Mouse (Mus musculus) myocyte (in vitro differentiated cells): ENCODE measurements around the gene Tspan31. TPM values are rescaled to one million over a fixed set of nuclear protein-coding genes. Genes with fewer than 3 reads are reported as not detected.

ENCODE experiments used
- H3K27me3 ChIP-seq: one replicate; pipeline ENCODE4 v1.6.1; 2011; ENCODE audit not compliant: control insufficient read depth, insufficient read depth, insufficient read length
- H3K36me3 ChIP-seq: one replicate; pipeline ENCODE4 v1.6.1; 2011; ENCODE audit not compliant: control insufficient read depth, insufficient read depth
- H3K4me2 ChIP-seq: one replicate; pipeline ENCODE4 v1.6.1; 2011; ENCODE audit warnings: low read depth, control low read depth
- H3K4me3 ChIP-seq: one replicate; pipeline ENCODE4 v1.5.1; 2011; ENCODE audit warnings: mild to moderate bottlenecking, control low read depth, moderate library complexity
- H3K79me2 ChIP-seq: one replicate; pipeline ENCODE4 v1.6.1; 2011; ENCODE audit not compliant: control insufficient read depth, insufficient read depth
- H3ac ChIP-seq: one replicate; pipeline ENCODE4 v1.6.1; 2011; ENCODE audit not compliant: control insufficient read depth, insufficient read length
- CEBPB ChIP-seq: IDR thresholded peaks from 2 replicates; pipeline ENCODE4 v1.6.1; 2011; ENCODE audit warnings: mild to moderate bottlenecking, moderate library complexity; ENCODE audit not compliant: poor library complexity, insufficient read depth, severe bottlenecking
- E2F4 ChIP-seq: IDR thresholded peaks from one replicate; pipeline ENCODE4 v1.6.1; 2011; ENCODE audit warnings: mild to moderate bottlenecking, control low read depth, moderate library complexity; ENCODE audit not compliant: insufficient read depth
- MAX ChIP-seq: IDR thresholded peaks from one replicate; pipeline ENCODE4 v1.6.1; 2011; ENCODE audit warnings: low read depth, mild to moderate bottlenecking, control low read depth
- MYOD1 ChIP-seq, 3 experiments: IDR thresholded peaks; one replicate each; pipeline ENCODE4 v1.6.1; 2011; ENCODE audit warnings: control low read depth in 2 of 3, low read depth in 2 of 3, mild to moderate bottlenecking in 2 of 3, moderate library complexity in 1 of 3; ENCODE audit not compliant: insufficient read length in 2 of 3, control insufficient read depth in 1 of 3
- MYOG ChIP-seq, 3 experiments: IDR thresholded peaks; one replicate each; pipeline ENCODE4 v1.6.1; 2011; ENCODE audit warnings: control low read depth in 2 of 3, low read depth in 2 of 3, mild to moderate bottlenecking in 2 of 3; ENCODE audit not compliant: insufficient read length in 2 of 3, control insufficient read depth in 1 of 3, insufficient read depth in 1 of 3
- POLR2A ChIP-seq: IDR thresholded peaks from one replicate; pipeline ENCODE4 v1.6.1; 2011; ENCODE audit warnings: low read depth, mild to moderate bottlenecking, control low read depth, moderate library complexity; ENCODE audit not compliant: insufficient read length
- POLR2AphosphoS2 ChIP-seq: IDR thresholded peaks from one replicate; pipeline ENCODE4 v1.6.1; 2011; ENCODE audit warnings: low read depth, control low read depth; ENCODE audit not compliant: insufficient read length
- REST ChIP-seq: IDR thresholded peaks from one replicate; pipeline ENCODE4 v1.6.1; 2011; ENCODE audit warnings: mild to moderate bottlenecking, control low read depth, moderate library complexity; ENCODE audit not compliant: insufficient read depth, insufficient read length
- SRF ChIP-seq: IDR thresholded peaks from one replicate; pipeline ENCODE4 v1.6.1; 2011; ENCODE audit warnings: low read depth; ENCODE audit not compliant: control insufficient read depth, insufficient read length
- TCF12 ChIP-seq: IDR thresholded peaks from one replicate; pipeline ENCODE4 v1.6.1; 2011; ENCODE audit warnings: mild to moderate bottlenecking, control low read depth; ENCODE audit not compliant: poor library complexity, insufficient read depth, severe bottlenecking
- TCF3 ChIP-seq: IDR thresholded peaks from one replicate; pipeline ENCODE4 v1.6.1; 2011; ENCODE audit warnings: low read depth, control low read depth; ENCODE audit not compliant: insufficient read length
- USF1 ChIP-seq: IDR thresholded peaks from one replicate; pipeline ENCODE4 v1.6.1; 2011; ENCODE audit warnings: low read depth, mild to moderate bottlenecking, control low read depth, moderate library complexity
- polyA plus RNA-seq: library from polyadenylated mRNA; unstranded; fragments of >200 nt; fragmentation: generic; extraction: Trizol; gene quantifications from one replicate; pipeline ENCODE4 v1.2.1, GENCODE M21; 2012; ENCODE audit warnings: missing spikeins

Gene Tspan31
- polyA plus RNA-seq, 1 experiment: 139 TPM

DNA sequence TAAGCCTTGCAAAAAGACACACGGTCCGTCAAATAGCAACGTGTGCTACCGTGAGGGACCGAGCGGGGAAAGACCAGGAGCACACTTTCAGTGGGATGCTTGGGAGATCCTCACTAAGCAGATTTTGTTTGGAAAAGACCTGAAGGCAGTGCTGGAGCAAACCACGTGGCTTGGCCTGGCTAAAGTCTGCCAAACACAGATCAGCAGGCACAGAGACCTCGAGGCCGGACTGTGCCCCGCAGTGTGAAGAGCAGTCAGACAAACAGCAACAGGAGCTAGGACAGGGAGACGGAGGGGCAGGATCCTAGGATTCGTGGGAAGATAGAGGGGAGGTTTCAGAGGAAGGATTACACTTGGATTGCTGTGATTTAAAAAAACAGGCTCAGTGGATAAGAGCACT lies 33.8 kb downstream of the Tspan31 start:
- H3K36me3 ChIP-seq: no peaks in the 10 kb centered on the region
- no peak overlapping the region for H3ac ChIP-seq
- no peak for TF ChIP-seq E2F4
- no peak for TF ChIP-seq REST
- no peak for TF ChIP-seq USF1
- no peak for TF ChIP-seq SRF
- no peak for TF ChIP-seq MAX
- TF ChIP-seq MYOD1 (IDR thresholded peaks at IDR 0.05; ENCODE audit: control insufficient read depth in 1 of 3, insufficient read length in 2 of 3, low read depth in 2 of 3): no peak
- no peak for TF ChIP-seq POLR2AphosphoS2
- no peak for TF ChIP-seq TCF3
- H3K4me3 ChIP-seq: no peak overlapping the region
- no peaks in the 10 kb centered on the region for H3K27me3 ChIP-seq
- no peak overlapping the region for H3K4me2 ChIP-seq
- no peaks in the 10 kb centered on the region for H3K79me2 ChIP-seq

- H3K4me2 ChIP-seq: no peak overlapping the region
Measured at GRCm38 (mm10) chr10:127033301-127033741, 36.7 kb downstream of the Tspan31 start.

GRCm38 (mm10) chr10:127030336-127031296 lies 39.4 kb downstream of the Tspan31 start, which contains the start of gene Tsfm:
Gene Tsfm, minus strand, starts transcription at chr10:127030840.
- H3ac ChIP-seq: peak within 1 kb of the TSS; percentile 54
- peak within 1 kb of the TSS; percentile 92 for H3K4me2 ChIP-seq
- H3K27me3 ChIP-seq: no peaks in the 10 kb centered on the region
- peak within 1 kb of the TSS; percentile 70 for H3K4me3 ChIP-seq
- no peaks in the 10 kb centered on the region for H3K79me2 ChIP-seq
- TF ChIP-seq MYOG (IDR thresholded peaks at IDR 0.05; ENCODE audit: control insufficient read depth in 1 of 3, insufficient read depth in 1 of 3, insufficient read length in 2 of 3, low read depth in 2 of 3): peak in 1 of 3 experiments; percentile 28
- TF ChIP-seq POLR2A: peak; percentile 88
- TF ChIP-seq TCF12: no peak
- peak; percentile 45 for TF ChIP-seq SRF
- TF ChIP-seq REST: no peak
- no peak for TF ChIP-seq USF1
- no peak for TF ChIP-seq TCF3
- TF ChIP-seq E2F4: peak; percentile 32
- TF ChIP-seq POLR2AphosphoS2: peak; percentile 86
- TF ChIP-seq CEBPB: no peak
- no peak for TF ChIP-seq MAX
- TF ChIP-seq MYOD1 (IDR thresholded peaks at IDR 0.05; ENCODE audit: control insufficient read depth in 1 of 3, insufficient read length in 2 of 3, low read depth in 2 of 3): peak in 1 of 3 experiments; percentile 2
- peaks cover 7% of the 10 kb centered on the region for H3K36me3 ChIP-seq

More at GRCm38 (mm10) chr10:127033301-127033741, 36.7 kb downstream of the Tspan31 start:
- TF ChIP-seq E2F4 (no peak), USF1 (no peak)
- Histone ChIP-seq H3K27me3 (no peaks in the 10 kb centered on the region), H3K36me3 (no peaks in the 10 kb centered on the region), H3K4me3 (no peak overlapping the region), H3K79me2 (no peaks in the 10 kb centered on the region), H3ac (no peak overlapping the region)

GRCm38 (mm10) chr10:127018422-127018821 lies 51.6 kb downstream of the Tspan31 start:
- no peaks in the 10 kb centered on the region for H3K36me3 ChIP-seq
- H3K4me3 ChIP-seq: no peak overlapping the region
- H3K79me2 ChIP-seq: no peaks in the 10 kb centered on the region
- H3ac ChIP-seq: no peak overlapping the region
- no peaks in the 10 kb centered on the region for H3K27me3 ChIP-seq
- H3K4me2 ChIP-seq: no peak overlapping the region
- no peak for TF ChIP-seq MYOD1 (IDR thresholded peaks at IDR 0.05; ENCODE audit: control insufficient read depth in 1 of 3, insufficient read length in 2 of 3, low read depth in 2 of 3)
- no peak for TF ChIP-seq TCF3
- no peak for TF ChIP-seq TCF12
- TF ChIP-seq USF1: no peak
- no peak for TF ChIP-seq CEBPB
- no peak for TF ChIP-seq POLR2AphosphoS2
- TF ChIP-seq SRF: no peak
- no peak for TF ChIP-seq E2F4
- TF ChIP-seq MAX: no peak
- TF ChIP-seq REST: no peak
- no peak for TF ChIP-seq POLR2A
- no peak for TF ChIP-seq MYOG (IDR thresholded peaks at IDR 0.05; ENCODE audit: control insufficient read depth in 1 of 3, insufficient read depth in 1 of 3, insufficient read length in 2 of 3, low read depth in 2 of 3)

Other genes starting within 250 kb of the Tspan31 start
- gene Atp23, start 168.9 kb downstream of the Tspan31 start, polyA plus RNA-seq: 6.3 TPM
- gene Ctdsp2, start 91.5 kb downstream of the Tspan31 start, polyA plus RNA-seq: 65.0 TPM
- 33.3 TPM for gene Avil, start 69.6 kb downstream of the Tspan31 start, polyA plus RNA-seq
- 53.7 TPM for gene Tsfm, start 39.4 kb downstream of the Tspan31 start, polyA plus RNA-seq
- gene Mettl1, start 28.9 kb downstream of the Tspan31 start, polyA plus RNA-seq: 17.2 TPM
- gene Eef1akmt3, start 28.8 kb downstream of the Tspan31 start, polyA plus RNA-seq: 0.11 TPM
- 0.56 TPM for gene Cyp27b1, start 22.0 kb downstream of the Tspan31 start, polyA plus RNA-seq
- 6.1 TPM for gene March9, start 10.1 kb downstream of the Tspan31 start, polyA plus RNA-seq
- 276 TPM for gene Cdk4, start 6.7 kb downstream of the Tspan31 start, polyA plus RNA-seq
- 1.2 TPM for gene Agap2, start 5.0 kb upstream of the Tspan31 start, polyA plus RNA-seq
- 67.2 TPM for gene Os9, start 50.9 kb upstream of the Tspan31 start, polyA plus RNA-seq
- gene B4galnt1, start 95.0 kb upstream of the Tspan31 start, polyA plus RNA-seq: 12.4 TPM
- gene Slc26a10, start 110.4 kb upstream of the Tspan31 start, polyA plus RNA-seq: 1.3 TPM
- 25.3 TPM for gene Arhgef25, start 119.8 kb upstream of the Tspan31 start, polyA plus RNA-seq
- gene Dtx3, start 125.5 kb upstream of the Tspan31 start, polyA plus RNA-seq: 42.4 TPM
- gene Pip4k2c, start 141.3 kb upstream of the Tspan31 start, polyA plus RNA-seq: 22.5 TPM
- 0.14 TPM for gene Kif5a, start 193.1 kb upstream of the Tspan31 start, polyA plus RNA-seq
- gene Dctn2, start 196.1 kb upstream of the Tspan31 start, polyA plus RNA-seq: 250 TPM
- gene Mbd6, start 218.8 kb upstream of the Tspan31 start, polyA plus RNA-seq: 24.7 TPM
- gene Mars, start 241.5 kb upstream of the Tspan31 start, polyA plus RNA-seq: 280 TPM